Mouse (Mus musculus) midbrain, embryonic 15.5 days (tissue): ENCODE data around the gene Tnfrsf8. TPM values are rescaled to one million over a fixed set of nuclear protein-coding genes. Genes with fewer than 3 reads are reported as not detected.

ENCODE experiments used
- ATAC-seq: fragments of 200-750 bp; cut with Nextera tagmentation; replicated peaks from 2 replicates; pipeline ENCODE4 v1.8.0; 2017; ENCODE audit warnings: moderate TSS enrichment
- H3K27ac ChIP-seq: fragments of 300-500 bp; sonication (generic); 2 replicates; pipeline ENCODE4 v1.5.1; 2015; ENCODE audit warnings: mild to moderate bottlenecking, inconsistent platforms
- H3K27me3 ChIP-seq: fragments of 300-500 bp; sonication (generic); replicated peaks from 2 replicates; pipeline ENCODE4 v1.6.1; 2015; ENCODE audit warnings: inconsistent platforms
- H3K36me3 ChIP-seq: fragments of 300-500 bp; sonication (generic); replicated peaks from 2 replicates; pipeline ENCODE4 v1.6.1; 2015; ENCODE audit warnings: inconsistent platforms
- H3K4me1 ChIP-seq: fragments of 300-500 bp; sonication (generic); 2 replicates; pipeline ENCODE4 v1.6.1; 2015; ENCODE audit warnings: inconsistent platforms
- H3K4me2 ChIP-seq: fragments of 300-500 bp; sonication (generic); 2 replicates; pipeline ENCODE4 v1.6.1; 2015; ENCODE audit warnings: inconsistent platforms, mild to moderate bottlenecking, moderate library complexity
- H3K4me3 ChIP-seq: fragments of 300-500 bp; sonication (generic); 2 replicates; pipeline ENCODE4 v1.5.1; 2015; ENCODE audit warnings: mild to moderate bottlenecking, inconsistent platforms
- H3K9ac ChIP-seq: fragments of 300-500 bp; sonication (generic); 2 replicates; pipeline ENCODE4 v1.6.1; 2015; ENCODE audit warnings: mild to moderate bottlenecking, inconsistent platforms
- H3K9me3 ChIP-seq: fragments of 300-500 bp; sonication (generic); 2 replicates; pipeline ENCODE4 v1.6.1; 2016; ENCODE audit warnings: inconsistent platforms
- WGBS: fragments of 180-500 bp; shearing (Covaris S2); methylation state at CpG from one replicate; pipeline ENCODE4 v1.1.7; 2015; ENCODE audit warnings: mixed read lengths; 5-methylcytosine and 5-hydroxymethylcytosine counted together
- polyA plus RNA-seq: library from polyadenylated mRNA; unstranded; fragments of >200 nt; fragmentation: Nextera tagmentation; extraction: Ambion mirVana; gene quantifications from 2 replicates; pipeline ENCODE4 v1.2.1, GENCODE M21; 2015

The Tnfrsf8 gene
- polyA plus RNA-seq, 1 experiment from 2014 or later, result 0.67 TPM

DNA sequence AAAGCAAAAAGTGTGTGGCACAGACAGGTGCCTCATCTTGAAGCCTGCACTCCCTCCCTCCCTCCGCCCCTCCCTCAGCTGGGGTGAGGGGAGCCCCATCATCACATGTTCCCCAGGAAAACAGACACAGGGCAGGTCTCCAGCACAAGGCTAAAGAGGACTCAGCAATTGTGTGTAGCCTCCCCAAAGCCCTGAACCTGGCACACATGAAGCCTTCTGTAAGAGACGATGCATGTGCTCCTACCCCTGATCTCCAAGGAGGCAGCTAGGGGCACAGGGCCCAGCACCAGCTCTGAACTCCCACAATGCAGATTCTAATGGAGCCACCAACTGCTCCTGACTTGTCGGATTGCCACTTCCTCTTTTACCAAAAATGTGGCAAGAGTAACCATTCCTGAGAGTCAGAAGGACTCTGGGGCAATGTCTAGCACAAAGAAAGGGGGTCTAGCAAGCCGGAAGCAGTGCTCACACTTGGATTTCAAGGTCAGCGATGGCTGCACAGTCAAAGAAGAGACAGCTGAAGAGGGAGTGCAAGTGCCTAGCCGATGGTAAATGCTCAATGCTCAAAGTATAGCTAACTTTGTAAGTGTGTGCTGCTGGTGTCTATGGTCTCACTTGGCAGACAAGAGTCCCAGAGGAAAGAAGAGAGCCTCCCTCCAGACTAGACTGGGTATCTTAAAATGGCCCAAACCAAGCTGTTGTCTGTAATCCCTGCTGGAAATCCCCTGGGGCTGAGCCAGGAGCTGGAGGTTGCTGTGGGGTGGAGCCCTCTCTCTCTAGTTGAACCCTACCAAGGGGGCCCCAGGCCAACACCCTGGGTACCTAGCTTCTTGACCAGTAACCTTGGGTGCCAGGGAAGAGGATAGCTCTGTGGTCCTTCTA, 38.4 kb downstream of the Tnfrsf8 start:
- Histone ChIP-seq H3K4me2 (no peak overlapping the region), H3K9me3 (no peaks in the 10 kb centered on the region), H3K9ac (no peak overlapping the region), H3K27me3 (no peaks in the 10 kb centered on the region), H3K36me3 (no peaks in the 10 kb centered on the region), H3K4me1 (no peaks in the 10 kb centered on the region), H3K27ac (no peak overlapping the region), H3K4me3 (no peak overlapping the region)
- 83% methylated on average over 6 of the region's 6 CpGs for WGBS
- ATAC-seq, result no peak

DNA sequence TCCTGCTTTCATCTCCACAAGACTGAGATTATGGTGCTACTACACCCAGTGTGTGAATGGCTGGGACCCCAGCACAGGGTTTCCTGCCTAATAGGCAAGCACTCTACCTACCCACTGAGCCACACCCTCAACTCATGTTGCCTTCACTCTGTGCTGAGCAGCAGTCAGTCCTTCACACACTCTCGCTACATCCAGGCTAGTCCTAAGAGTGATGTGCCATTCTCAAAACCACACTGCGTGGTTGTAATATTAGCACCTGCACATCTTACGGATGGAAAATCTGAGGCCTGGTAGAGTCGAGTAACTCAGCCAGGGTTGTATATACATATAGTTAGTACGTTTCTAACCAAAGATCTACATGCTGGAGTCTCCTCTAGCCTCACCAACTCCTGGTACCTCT, 40.1 kb downstream of the Tnfrsf8 start:
- Histone ChIP-seq H3K4me1 (no peaks in the 10 kb centered on the region), H3K9me3 (no peaks in the 10 kb centered on the region), H3K36me3 (no peaks in the 10 kb centered on the region), H3K4me3 (no peak overlapping the region), H3K27me3 (no peaks in the 10 kb centered on the region), H3K4me2 (no peak overlapping the region), H3K27ac (no peak overlapping the region), H3K9ac (no peak overlapping the region)
- WGBS, result 93% methylated on average over 5 of the region's 5 CpGs
- ATAC-seq, result no peak

- H3K4me2 ChIP-seq, result no peak overlapping the region
- 83% methylated on average over 5 of the region's 5 CpGs for WGBS
- ATAC-seq, result no peak
- H3K9ac ChIP-seq, result no peak overlapping the region
- no peak overlapping the region for H3K4me3 ChIP-seq
- H3K36me3 ChIP-seq, result no peaks in the 10 kb centered on the region
- no peak overlapping the region for H3K27ac ChIP-seq
- H3K4me1 ChIP-seq, result no peaks in the 10 kb centered on the region
- H3K9me3 ChIP-seq, result no peaks in the 10 kb centered on the region
- H3K27me3 ChIP-seq, result no peaks in the 10 kb centered on the region
Observed at GRCm38 (mm10) chr4:145273923-145274322, 41.0 kb downstream of the Tnfrsf8 start.

GRCm38 (mm10) chr4:145272763-145273162, 42.2 kb downstream of the Tnfrsf8 start:
- Histone ChIP-seq H3K9ac (no peak overlapping the region), H3K4me1 (no peaks in the 10 kb centered on the region), H3K4me2 (no peak overlapping the region), H3K27me3 (no peaks in the 10 kb centered on the region), H3K36me3 (no peaks in the 10 kb centered on the region), H3K4me3 (no peak overlapping the region), H3K9me3 (no peaks in the 10 kb centered on the region), H3K27ac (no peak overlapping the region)
- no peak for ATAC-seq
- WGBS, result 82% methylated on average over 1 of the region's 1 CpGs

- H3K4me1 ChIP-seq, result no peaks in the 10 kb centered on the region
- no peak overlapping the region for H3K27ac ChIP-seq
- no peak overlapping the region for H3K4me3 ChIP-seq
- H3K4me2 ChIP-seq, result no peak overlapping the region
- no peak for ATAC-seq
- H3K27me3 ChIP-seq, result no peaks in the 10 kb centered on the region
- H3K9ac ChIP-seq, result no peak overlapping the region
- H3K36me3 ChIP-seq, result no peaks in the 10 kb centered on the region
- WGBS, result 82% methylated on average over 4 of the region's 4 CpGs
- H3K9me3 ChIP-seq, result no peaks in the 10 kb centered on the region
Observed at GRCm38 (mm10) chr4:145271634-145272033, 43.3 kb downstream of the Tnfrsf8 start.

DNA sequence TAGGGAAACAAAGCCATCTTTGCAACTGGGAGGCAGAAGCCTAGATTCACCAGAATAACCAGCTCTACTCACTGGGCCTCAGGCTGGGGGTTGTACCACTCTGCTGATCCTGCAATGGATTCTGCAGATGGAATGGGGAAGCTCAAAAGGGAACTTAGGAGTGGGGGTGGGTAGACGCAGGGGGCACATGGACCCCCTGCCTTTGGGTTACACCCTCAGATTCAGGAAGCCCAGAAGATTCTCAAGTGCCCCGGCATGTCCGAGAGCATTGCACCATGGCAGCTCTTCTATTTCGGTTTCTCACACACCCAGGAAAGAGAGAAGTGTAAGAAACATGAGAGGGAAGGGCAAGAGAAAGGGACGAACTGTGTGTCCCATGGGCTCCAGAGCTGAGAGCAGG, 44.8 kb downstream of the Tnfrsf8 start:
- 89% methylated on average over 5 of the region's 5 CpGs for WGBS
- H3K9ac ChIP-seq, result no peak overlapping the region
- no peaks in the 10 kb centered on the region for H3K4me1 ChIP-seq
- no peak overlapping the region for H3K4me2 ChIP-seq
- no peaks in the 10 kb centered on the region for H3K36me3 ChIP-seq
- no peaks in the 10 kb centered on the region for H3K27me3 ChIP-seq
- H3K9me3 ChIP-seq, result no peaks in the 10 kb centered on the region
- no peak overlapping the region for H3K4me3 ChIP-seq
- H3K27ac ChIP-seq, result no peak overlapping the region
- ATAC-seq, result no peak

DNA sequence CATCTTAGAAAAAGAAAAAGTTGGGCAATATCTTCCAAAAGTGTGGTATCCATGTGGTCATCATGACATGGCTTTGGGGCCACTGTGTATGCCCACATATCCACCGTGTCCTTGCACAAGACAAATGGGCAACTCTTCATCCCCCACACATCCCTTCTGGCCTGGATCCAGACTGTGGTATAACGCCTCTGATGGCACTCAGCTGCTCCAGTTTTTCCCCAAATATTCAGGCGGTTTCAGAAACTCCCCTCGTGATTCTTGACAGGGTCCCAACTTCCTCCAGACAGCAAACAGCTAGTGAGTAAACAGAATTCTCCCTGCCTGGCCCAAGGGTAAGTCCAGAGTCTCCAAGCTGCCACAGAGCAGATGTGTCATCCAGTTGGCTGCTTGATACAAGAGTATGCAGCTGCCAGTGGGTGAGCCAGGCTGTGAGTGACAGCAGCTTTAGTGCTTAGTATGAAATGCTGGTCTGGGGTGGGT, 47.3 kb downstream of the Tnfrsf8 start:
- Histone ChIP-seq H3K27ac (no peak overlapping the region), H3K4me3 (no peak overlapping the region), H3K9ac (no peak overlapping the region), H3K4me2 (no peak overlapping the region), H3K36me3 (no peaks in the 10 kb centered on the region), H3K27me3 (no peaks in the 10 kb centered on the region), H3K9me3 (no peaks in the 10 kb centered on the region), H3K4me1 (no peaks in the 10 kb centered on the region)
- 85% methylated on average over 4 of the region's 4 CpGs for WGBS
- no peak for ATAC-seq

DNA sequence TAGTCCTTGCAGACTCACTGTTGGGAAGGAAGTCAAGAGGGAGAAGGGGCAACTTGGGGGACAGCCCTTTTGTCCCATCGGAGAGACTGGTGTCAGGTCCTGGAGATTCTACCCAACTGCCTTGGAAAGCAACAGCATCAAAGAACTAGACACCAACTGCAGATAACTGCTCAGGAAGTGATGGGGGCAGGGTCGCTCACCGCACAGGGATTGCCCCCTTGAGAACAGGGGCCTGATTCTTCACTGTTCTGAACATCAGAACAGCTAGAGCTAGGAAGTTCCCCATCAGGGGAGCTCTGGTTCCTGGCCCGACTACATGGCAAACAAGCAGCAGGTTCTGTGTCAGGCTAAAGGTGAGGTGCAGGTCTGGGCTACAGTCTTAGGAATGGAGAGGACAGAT, 48.5 kb downstream of the Tnfrsf8 start:
- H3K27ac ChIP-seq, result no peak overlapping the region
- ATAC-seq, result no peak
- H3K4me2 ChIP-seq, result no peak overlapping the region
- H3K4me1 ChIP-seq, result no peaks in the 10 kb centered on the region
- H3K27me3 ChIP-seq, result no peaks in the 10 kb centered on the region
- H3K4me3 ChIP-seq, result no peak overlapping the region
- WGBS, result 87% methylated on average over 4 of the region's 4 CpGs
- H3K9ac ChIP-seq, result no peak overlapping the region
- H3K36me3 ChIP-seq, result no peaks in the 10 kb centered on the region
- no peaks in the 10 kb centered on the region for H3K9me3 ChIP-seq

- Histone ChIP-seq H3K4me3 (no peak overlapping the region), H3K36me3 (no peaks in the 10 kb centered on the region), H3K4me2 (no peak overlapping the region), H3K9ac (no peak overlapping the region), H3K9me3 (no peaks in the 10 kb centered on the region), H3K4me1 (no peaks in the 10 kb centered on the region), H3K27ac (no peak overlapping the region), H3K27me3 (no peaks in the 10 kb centered on the region)
- no peak for ATAC-seq
- WGBS, result 51% methylated on average over 2 of the region's 2 CpGs
Observed at GRCm38 (mm10) chr4:145264761-145265160, 50.2 kb downstream of the Tnfrsf8 start.

DNA sequence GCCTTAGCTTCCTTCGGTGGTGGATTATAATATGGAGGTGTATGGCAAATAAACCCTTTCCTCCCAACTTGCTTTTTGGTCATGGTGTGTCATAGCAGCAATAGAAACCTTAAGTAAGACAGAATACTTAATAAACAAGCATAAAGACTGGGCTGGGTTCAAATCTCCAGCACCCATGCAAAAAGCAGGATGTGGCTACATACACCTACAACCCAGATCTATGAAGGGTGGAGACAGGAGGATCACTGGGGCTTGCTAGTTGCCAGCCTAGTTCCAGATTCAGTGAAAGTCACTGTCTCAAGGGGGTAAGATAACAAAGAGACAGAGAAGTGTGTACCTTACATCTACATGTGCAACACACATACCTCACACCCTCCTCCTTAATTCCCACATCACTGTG, 51.4 kb downstream of the Tnfrsf8 start:
- no peaks in the 10 kb centered on the region for H3K36me3 ChIP-seq
- H3K4me1 ChIP-seq, result no peaks in the 10 kb centered on the region
- H3K4me2 ChIP-seq, result no peak overlapping the region
- H3K27ac ChIP-seq, result no peak overlapping the region
- no peaks in the 10 kb centered on the region for H3K27me3 ChIP-seq
- H3K9me3 ChIP-seq, result no peaks in the 10 kb centered on the region
- no peak for ATAC-seq
- no peak overlapping the region for H3K4me3 ChIP-seq
- H3K9ac ChIP-seq, result no peak overlapping the region
- WGBS, result 91% methylated on average over 1 of the region's 1 CpGs

GRCm38 (mm10) chr4:145260802-145261201, 54.2 kb downstream of the Tnfrsf8 start:
- no peak overlapping the region for H3K4me3 ChIP-seq
- H3K27ac ChIP-seq, result no peak overlapping the region
- H3K27me3 ChIP-seq, result no peaks in the 10 kb centered on the region
- no peaks in the 10 kb centered on the region for H3K9me3 ChIP-seq
- no peak overlapping the region for H3K4me2 ChIP-seq
- WGBS, result 83% methylated on average over 5 of the region's 5 CpGs
- no peak for ATAC-seq
- H3K9ac ChIP-seq, result no peak overlapping the region
- H3K36me3 ChIP-seq, result no peaks in the 10 kb centered on the region
- no peaks in the 10 kb centered on the region for H3K4me1 ChIP-seq

- 58% methylated on average over 5 of the region's 5 CpGs for WGBS
- Histone ChIP-seq H3K27me3 (no peaks in the 10 kb centered on the region), H3K4me3 (no peak overlapping the region), H3K4me1 (no peaks in the 10 kb centered on the region), H3K4me2 (no peak overlapping the region), H3K9ac (no peak overlapping the region), H3K36me3 (no peaks in the 10 kb centered on the region), H3K9me3 (no peaks in the 10 kb centered on the region), H3K27ac (no peak overlapping the region)
- no peak for ATAC-seq
Observed at GRCm38 (mm10) chr4:145257751-145258434, 57.1 kb downstream of the Tnfrsf8 start.

- H3K36me3 ChIP-seq, result no peaks in the 10 kb centered on the region
- H3K27ac ChIP-seq, result no peak overlapping the region
- H3K4me1 ChIP-seq, result no peaks in the 10 kb centered on the region
- H3K4me2 ChIP-seq, result no peak overlapping the region
- WGBS, result 82% methylated on average over 5 of the region's 5 CpGs
- H3K9me3 ChIP-seq, result no peaks in the 10 kb centered on the region
- no peak for ATAC-seq
- H3K4me3 ChIP-seq, result no peak overlapping the region
- no peaks in the 10 kb centered on the region; the same call in 1 of the 2 replicates for H3K27me3 ChIP-seq
- H3K9ac ChIP-seq, result no peak overlapping the region
Observed at GRCm38 (mm10) chr4:145256144-145256543, 58.8 kb downstream of the Tnfrsf8 start.
